ENCODE assay signal across 13 mouse cellular contexts in genomic region chr19:3422488-3422887, GRCm38 (mm10). TPM values are rescaled to one million over a fixed set of nuclear protein-coding genes. Genes with fewer than 3 reads are reported as not detected.
DNase-seq lines count a peak whose midpoint lies in the region; ATAC-seq and TF ChIP-seq lines count a peak whose summit lies in the region.
"Had no signal": no experiment of that assay in that cellular context is flagged by ENCODE, and none has a peak within 500 bp of the region (broad histone marks: within the 10 kb centered on the region; RNA-seq: fewer than 3 reads in every experiment).

No protein-coding gene starts in this region.

- 0 out of 2 replicates have a peak, but pooled peaks cover 5% of the 10 kb centered on the region for H3K9me3 ChIP-seq in hindbrain, embryonic 10.5 days
- H3K9me3 ChIP-seq in hindbrain, embryonic 16.5 days (ENCODE audit: control insufficient read depth, low read length): no peaks in the 10 kb centered on the region
- H3K9me3 ChIP-seq: embryonic facial prominence, embryonic 13.5 days had no signal

- peak; percentile 52 for DNase-seq in hindbrain, embryonic 10.5 days (ENCODE audit: low spot score)
- DNase-seq in lung, postnatal 36 days: peak; percentile 32
- no peak for DNase-seq in lung, postnatal 25 days (ENCODE audit: low spot score)
- peak; percentile 31 for DNase-seq in brain, embryonic 14.5 days (ENCODE audit: low read depth)
- no peak for DNase-seq in spleen, postnatal 36 days (ENCODE audit: low spot score in 2 of 2)
- no peak for DNase-seq in right cerebral cortex, postnatal 36 days (ENCODE audit: low spot score in 2 of 2)
- DNase-seq: cerebellum, postnatal 36 days; liver; right cerebral cortex, postnatal 14 days had no signal

- 0 out of 2 replicates have a peak, but pooled peaks cover 11% of the 10 kb centered on the region for H3K4me1 ChIP-seq in hindbrain, embryonic 10.5 days (replicated peaks)
- no peaks in the 10 kb centered on the region for H3K4me1 ChIP-seq in hindbrain, embryonic 16.5 days (ENCODE audit: control insufficient read depth, insufficient read depth, low read depth, low read length)
- H3K4me1 ChIP-seq: embryonic facial prominence, embryonic 13.5 days had no signal

- WGBS in hindbrain, embryonic 10.5 days: 45% methylated on average over 6 of the region's 6 CpGs
- 24% methylated on average over 6 of the region's 6 CpGs for WGBS in hindbrain, embryonic 16.5 days

- H3K9ac ChIP-seq in hindbrain, embryonic 16.5 days (ENCODE audit: low read depth, low read length): no peak overlapping the region
- H3K9ac ChIP-seq: embryonic facial prominence, embryonic 13.5 days had no signal

- no peaks in the 10 kb centered on the region for H3K79me2 ChIP-seq in myocyte (ENCODE audit: control insufficient read depth, insufficient read depth)

- no peak overlapping the region for H3K4me2 ChIP-seq in hindbrain, embryonic 16.5 days (ENCODE audit: low read length)
- H3K4me2 ChIP-seq in myocyte (ENCODE audit: low read depth): no peak overlapping the region
- H3K4me2 ChIP-seq: embryonic facial prominence, embryonic 13.5 days had no signal

- H3K36me3 ChIP-seq in hindbrain, embryonic 10.5 days: no peaks in the 10 kb centered on the region
- H3K36me3 ChIP-seq in hindbrain, embryonic 16.5 days (ENCODE audit: control insufficient read depth, insufficient read depth, low read length): no peaks in the 10 kb centered on the region
- no peaks in the 10 kb centered on the region for H3K36me3 ChIP-seq in myocyte (ENCODE audit: control insufficient read depth, insufficient read depth)
- H3K36me3 ChIP-seq: embryonic facial prominence, embryonic 13.5 days had no signal

- no peak for TF ChIP-seq CTCF in brain, embryonic 14.5 days (IDR thresholded peaks at IDR 0.05; ENCODE audit: borderline replicate concordance, extremely low read depth, insufficient read depth, insufficient read length)

- H3K4me3 ChIP-seq in hindbrain, embryonic 10.5 days: no peak overlapping the region
- H3K4me3 ChIP-seq in hindbrain, embryonic 16.5 days (ENCODE audit: low read length): no peak overlapping the region
- no peak overlapping the region for H3K4me3 ChIP-seq in myocyte
- H3K4me3 ChIP-seq: embryonic facial prominence, embryonic 13.5 days had no signal

- H3ac ChIP-seq in myocyte (ENCODE audit: control insufficient read depth, insufficient read length): no peak overlapping the region

- no peak for ATAC-seq in hindbrain, embryonic 16.5 days

- H3K27me3 ChIP-seq in hindbrain, embryonic 10.5 days (ENCODE audit: insufficient read depth, poor library complexity, severe bottlenecking): no peaks in the 10 kb centered on the region
- H3K27me3 ChIP-seq in hindbrain, embryonic 16.5 days (replicated peaks; ENCODE audit: control insufficient read depth, insufficient read depth, low read length): no peaks in the 10 kb centered on the region
- H3K27me3 ChIP-seq in myocyte (ENCODE audit: control insufficient read depth, insufficient read depth, insufficient read length): no peaks in the 10 kb centered on the region
- H3K27me3 ChIP-seq: embryonic facial prominence, embryonic 13.5 days had no signal

- no peak overlapping the region for H3K27ac ChIP-seq in hindbrain, embryonic 10.5 days
- no peak overlapping the region for H3K27ac ChIP-seq in hindbrain, embryonic 16.5 days (ENCODE audit: low read depth, low read length)
- H3K27ac ChIP-seq: embryonic facial prominence, embryonic 13.5 days; kidney, postnatal 0 days had no signal

- no peak for TF ChIP-seq POLR2A in brain, embryonic 14.5 days (IDR thresholded peaks at IDR 0.05; ENCODE audit: borderline replicate concordance, extremely low read depth, insufficient read depth, insufficient read length, poor library complexity, severe bottlenecking)
- no peak for TF ChIP-seq POLR2A in myocyte (IDR thresholded peaks at IDR 0.05; ENCODE audit: insufficient read length, low read depth)

TF ChIP-seq in myocyte, 11 proteins besides CTCF, POLR2A, EP300 and RAD21:
- TF ChIP-seq TCF12 (IDR thresholded peaks at IDR 0.05; ENCODE audit: insufficient read depth, poor library complexity, severe bottlenecking) (peak; percentile 94), TCF3 (IDR thresholded peaks at IDR 0.05; ENCODE audit: insufficient read length, low read depth) (peak; percentile 94), REST (IDR thresholded peaks at IDR 0.05; ENCODE audit: insufficient read depth, insufficient read length) (no peak), MYOG (IDR thresholded peaks at IDR 0.05; ENCODE audit: control insufficient read depth in 1 of 3, insufficient read depth in 1 of 3, insufficient read length in 2 of 3, low read depth in 2 of 3) (peak; percentile 89 to 99 (median 97)), SRF (IDR thresholded peaks at IDR 0.05; ENCODE audit: control insufficient read depth, insufficient read length, low read depth) (no peak), E2F4 (IDR thresholded peaks at IDR 0.05; ENCODE audit: insufficient read depth) (no peak), USF1 (IDR thresholded peaks at IDR 0.05; ENCODE audit: low read depth) (no peak), MYOD1 (IDR thresholded peaks at IDR 0.05; ENCODE audit: control insufficient read depth in 1 of 3, insufficient read length in 2 of 3, low read depth in 2 of 3) (peak; percentile 0 to 98 (median 91))

RNA-seq across cellular contexts. Expression of gene Gal, which starts 8.1 kb away (rescaled TPM):
- polyA plus RNA-seq in hindbrain, embryonic 10.5 days (2016; fragmentation: Nextera tagmentation; extraction: Ambion mirVana): 1.8 and 4.8 TPM in 2 replicates
- polyA plus RNA-seq in hindbrain, embryonic 16.5 days (2015; fragmentation: Nextera tagmentation; extraction: Ambion mirVana): 24.3 and 25.3 TPM in 2 replicates
- polyA plus RNA-seq in brain, embryonic 14.5 days (2012; rRNA removed): 3.9 and 6.2 TPM in 2 replicates
- not detected for polyA plus RNA-seq in myocyte (2012; fragmentation: generic; extraction: Trizol)

RNA-seq across cellular contexts. Expression of gene Tesmin, which starts 33.8 kb away (rescaled TPM):
- 0.22 and 0.39 TPM in 2 replicates for polyA plus RNA-seq in hindbrain, embryonic 10.5 days (2016; fragmentation: Nextera tagmentation; extraction: Ambion mirVana)
- polyA plus RNA-seq in hindbrain, embryonic 16.5 days (2015; fragmentation: Nextera tagmentation; extraction: Ambion mirVana): 0.36 and 0.44 TPM in 2 replicates
- polyA plus RNA-seq in brain, embryonic 14.5 days (2012; rRNA removed): 0.36 and 0.42 TPM in 2 replicates
- polyA plus RNA-seq in myocyte (2012; fragmentation: generic; extraction: Trizol): 0.19 TPM

Comparison
In these comparisons a context has a peak if more than half of its experiments do, and no peak if none do; other contexts are left out.
1. DNase-seq: peak in hindbrain, embryonic 10.5 days (single experiment), lung, postnatal 36 days (single experiment) and brain, embryonic 14.5 days (single experiment); none in lung, postnatal 25 days (single experiment), spleen, postnatal 36 days (0 of 2) and right cerebral cortex, postnatal 36 days (0 of 2).